Mouse (Mus musculus): ENCODE results near the gene Sept9. TPM values are rescaled to one million over a fixed set of nuclear protein-coding genes. Genes with fewer than 3 reads are reported as not detected.

Gene Sept9
- polyA plus RNA-seq, 2 experiments: 78.7 to 125 TPM

GRCm38 (mm10) chr11:117226214-117226535 lies 26.7 kb downstream of the Sept9 start:
- Histone ChIP-seq H3K9ac (ENCODE audit: low read depth, low read length, severe bottlenecking) (no peak overlapping the region), H3K4me3 (replicated peaks; ENCODE audit: low read length) (no peak overlapping the region), H3K27me3 (ENCODE audit: control insufficient read depth, insufficient read depth, low read length) (no peaks in the 10 kb centered on the region), H3K4me2 (replicated peaks; ENCODE audit: low read depth, low read length, severe bottlenecking) (no peak overlapping the region), H3K4me1 (ENCODE audit: control insufficient read depth, insufficient read depth, low read length) (no peaks in the 10 kb centered on the region), H3K36me3 (ENCODE audit: control insufficient read depth, insufficient read depth, low read length) (no peaks in the 10 kb centered on the region), H3K9me3 (ENCODE audit: control insufficient read depth, low read length) (no peaks in the 10 kb centered on the region), H3K27ac (replicated peaks; ENCODE audit: low read depth, low read length) (no peak overlapping the region)
- WGBS: 59% methylated on average over 5 of the region's 5 CpGs
- DNase-seq (ENCODE audit: low spot score) (no peak), ATAC-seq (ENCODE audit: low FRiP score, low read depth) (no peak)
- TF ChIP-seq POLR2A (IDR thresholded peaks at IDR 0.05; ENCODE audit: borderline replicate concordance, extremely low read depth, insufficient read depth, insufficient read length): no peak

DNA sequence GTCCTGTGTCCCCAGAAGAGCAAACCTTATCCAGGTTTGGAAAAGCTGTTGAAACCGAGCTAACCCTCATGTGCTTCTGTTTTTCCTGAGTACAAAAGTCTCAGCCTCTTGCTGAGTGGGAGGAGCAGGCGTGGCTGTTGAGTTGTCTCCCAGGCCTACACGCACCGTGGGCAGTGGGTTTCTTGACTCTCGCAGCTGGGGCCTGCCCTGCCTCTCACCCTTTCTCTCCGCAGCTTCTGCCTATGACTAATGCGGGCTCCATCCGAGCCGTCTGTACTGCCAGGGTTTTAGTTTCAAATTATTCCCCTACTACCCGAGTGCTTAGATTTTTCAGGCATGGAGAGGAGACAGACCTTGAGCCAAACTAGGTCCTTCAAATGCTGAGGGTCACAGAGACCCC lies 28.7 kb downstream of the Sept9 start:
- ATAC-seq (ENCODE audit: low FRiP score, low read depth): no peak
- H3K27ac ChIP-seq (replicated peaks; ENCODE audit: low read depth, low read length): no peak overlapping the region
- no peak for DNase-seq (ENCODE audit: low spot score)
- peaks cover 8% of the 10 kb centered on the region for H3K4me1 ChIP-seq (ENCODE audit: control insufficient read depth, insufficient read depth, low read length)
- 63% methylated on average over 10 of the region's 10 CpGs for WGBS
- no peak for TF ChIP-seq POLR2A (IDR thresholded peaks at IDR 0.05; ENCODE audit: borderline replicate concordance, extremely low read depth, insufficient read depth, insufficient read length)
- no peaks in the 10 kb centered on the region for H3K27me3 ChIP-seq (ENCODE audit: control insufficient read depth, insufficient read depth, low read length)
- no peak overlapping the region for H3K4me2 ChIP-seq (replicated peaks; ENCODE audit: low read depth, low read length, severe bottlenecking)
- no peaks in the 10 kb centered on the region for H3K36me3 ChIP-seq (ENCODE audit: control insufficient read depth, insufficient read depth, low read length)
- no peak overlapping the region for H3K4me3 ChIP-seq (replicated peaks; ENCODE audit: low read length)
- H3K9me3 ChIP-seq (ENCODE audit: control insufficient read depth, low read length): no peaks in the 10 kb centered on the region
- H3K9ac ChIP-seq (ENCODE audit: low read depth, low read length, severe bottlenecking): no peak overlapping the region

- no peaks in the 10 kb centered on the region for H3K9me3 ChIP-seq (ENCODE audit: control insufficient read depth, low read length)
- H3K9ac ChIP-seq (ENCODE audit: low read depth, low read length, severe bottlenecking): peak overlapping the region; percentile 45
- H3K4me1 ChIP-seq (ENCODE audit: control insufficient read depth, insufficient read depth, low read length): peaks cover 38% of the 10 kb centered on the region
- DNase-seq (ENCODE audit: low spot score) (peak; percentile 15), ATAC-seq (ENCODE audit: low FRiP score, low read depth) (no peak)
- H3K36me3 ChIP-seq (ENCODE audit: control insufficient read depth, insufficient read depth, low read length): no peaks in the 10 kb centered on the region
- peak overlapping the region; percentile 37 for H3K4me3 ChIP-seq (replicated peaks; ENCODE audit: low read length)
- TF ChIP-seq POLR2A (IDR thresholded peaks at IDR 0.05; ENCODE audit: borderline replicate concordance, extremely low read depth, insufficient read depth, insufficient read length): no peak
- H3K27ac ChIP-seq (replicated peaks; ENCODE audit: low read depth, low read length): peak overlapping the region; percentile 72
- WGBS: 37% methylated on average over 11 of the region's 11 CpGs
- H3K27me3 ChIP-seq (ENCODE audit: control insufficient read depth, insufficient read depth, low read length): no peaks in the 10 kb centered on the region
- peak overlapping the region; percentile 48 for H3K4me2 ChIP-seq (replicated peaks; ENCODE audit: low read depth, low read length, severe bottlenecking)
These were observed 32.1 kb downstream of the Sept9 start for GRCm38 (mm10) chr11:117231551-117231950.

GRCm38 (mm10) chr11:117232032-117232431 lies 32.6 kb downstream of the Sept9 start:
- Histone ChIP-seq H3K4me1 (ENCODE audit: control insufficient read depth, insufficient read depth, low read length) (peaks cover 38% of the 10 kb centered on the region), H3K27ac (replicated peaks; ENCODE audit: low read depth, low read length) (peak overlapping the region; percentile 72), H3K4me2 (replicated peaks; ENCODE audit: low read depth, low read length, severe bottlenecking) (peak overlapping the region; percentile 48), H3K4me3 (replicated peaks; ENCODE audit: low read length) (peak overlapping the region; percentile 37), H3K9me3 (ENCODE audit: control insufficient read depth, low read length) (no peaks in the 10 kb centered on the region), H3K27me3 (ENCODE audit: control insufficient read depth, insufficient read depth, low read length) (no peaks in the 10 kb centered on the region), H3K9ac (ENCODE audit: low read depth, low read length, severe bottlenecking) (peak overlapping the region; percentile 45), H3K36me3 (ENCODE audit: control insufficient read depth, insufficient read depth, low read length) (no peaks in the 10 kb centered on the region)
- DNase-seq (ENCODE audit: low spot score) (peak; percentile 67), ATAC-seq (ENCODE audit: low FRiP score, low read depth) (peak; percentile 52)
- no peak for TF ChIP-seq POLR2A (IDR thresholded peaks at IDR 0.05; ENCODE audit: borderline replicate concordance, extremely low read depth, insufficient read depth, insufficient read length)
- 8% methylated on average over 19 of the region's 19 CpGs for WGBS

DNA sequence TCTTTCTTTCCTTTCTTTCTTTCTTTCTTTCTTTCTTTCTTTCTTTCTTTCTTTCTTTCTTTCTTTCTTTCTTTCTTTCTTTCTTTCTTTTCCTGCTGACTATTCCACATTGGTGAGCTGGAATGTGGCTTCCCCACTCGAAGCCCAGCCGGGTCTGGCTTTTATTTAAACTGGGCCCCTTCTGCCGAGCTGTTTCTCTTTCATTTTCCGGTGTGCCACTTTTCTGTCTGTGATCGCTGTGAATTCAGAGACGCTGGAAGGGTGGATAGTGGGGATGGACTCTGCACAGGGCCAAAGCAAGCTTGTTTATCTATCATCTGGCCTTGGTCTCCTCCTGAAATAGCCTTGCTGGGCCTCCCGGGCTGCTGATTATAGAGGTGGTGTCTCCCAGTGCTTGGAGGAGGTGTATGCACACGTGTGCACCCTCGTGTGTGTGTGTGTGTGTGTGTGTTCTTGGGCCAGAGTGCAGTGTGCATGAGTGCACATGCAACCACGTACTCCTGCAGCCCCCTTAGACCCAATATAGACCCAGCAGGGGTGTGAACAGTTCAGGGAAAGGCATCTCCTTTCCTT lies 33.5 kb downstream of the Sept9 start:
- peak overlapping the region; percentile 48 for H3K4me2 ChIP-seq (replicated peaks; ENCODE audit: low read depth, low read length, severe bottlenecking)
- peak overlapping the region; percentile 37 for H3K4me3 ChIP-seq (replicated peaks; ENCODE audit: low read length)
- no peak for DNase-seq (ENCODE audit: low spot score)
- ATAC-seq (ENCODE audit: low FRiP score, low read depth): peak; percentile 6; the same call in 1 of the 2 replicates
- WGBS: 21% methylated on average over 10 of the region's 10 CpGs
- peak overlapping the region; percentile 72; the same call in 1 of the 2 replicates for H3K27ac ChIP-seq (replicated peaks; ENCODE audit: low read depth, low read length)
- H3K9ac ChIP-seq (ENCODE audit: low read depth, low read length, severe bottlenecking): peak overlapping the region; percentile 47
- peaks cover 38% of the 10 kb centered on the region for H3K4me1 ChIP-seq (ENCODE audit: control insufficient read depth, insufficient read depth, low read length)
- H3K27me3 ChIP-seq (ENCODE audit: control insufficient read depth, insufficient read depth, low read length): no peaks in the 10 kb centered on the region
- H3K9me3 ChIP-seq (ENCODE audit: control insufficient read depth, low read length): no peaks in the 10 kb centered on the region
- H3K36me3 ChIP-seq (ENCODE audit: control insufficient read depth, insufficient read depth, low read length): no peaks in the 10 kb centered on the region
- TF ChIP-seq POLR2A (IDR thresholded peaks at IDR 0.05; ENCODE audit: borderline replicate concordance, extremely low read depth, insufficient read depth, insufficient read length): no peak
